Mouse (Mus musculus) bone marrow macrophage, adult 2 months (primary cell): ENCODE data around the gene Emx2.

Source experiments
- CTCF ChIP-seq: IDR thresholded peaks from 2 replicates; pipeline ENCODE4 v1.5.1; 2012; ENCODE audit warnings: low read depth, mild to moderate bottlenecking, low read length, moderate library complexity
- POLR2A ChIP-seq: IDR thresholded peaks from 2 replicates; pipeline ENCODE4 v1.6.1; 2012; ENCODE audit warnings: mild to moderate bottlenecking, low read depth, low read length, borderline replicate concordance

GRCm38 (mm10) chr19:59459158-59459781 is 1.1 kb downstream of the Emx2 start:
- TF ChIP-seq CTCF (no peak), POLR2A (no peak)
